Mouse (Mus musculus): ENCODE measurements at regions not wholly inside any gene's neighbourhood (a gene's known extent, or its start where the extent isn't known, plus 50 kb on each side); places are given as distances from the start of the nearest gene placed in this dataset.

DNA sequence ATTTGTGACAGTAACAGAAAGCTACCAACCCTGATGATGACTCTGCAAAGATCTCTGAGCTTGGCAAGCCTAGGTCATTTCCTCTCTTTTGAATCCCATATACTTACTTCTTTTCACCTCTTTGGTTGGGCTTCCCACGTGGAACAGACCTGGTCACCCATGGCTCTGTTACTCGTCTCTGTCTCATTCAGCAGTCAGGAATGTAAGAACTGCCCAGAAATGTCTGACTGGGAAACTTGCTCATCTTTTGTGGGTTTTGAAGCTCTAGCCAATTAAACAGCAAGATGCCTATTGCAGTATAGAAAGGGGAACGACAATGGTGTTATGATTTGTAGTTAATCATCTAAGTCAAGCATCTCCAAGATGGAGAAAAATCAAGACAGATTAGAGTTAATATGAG, 136.2 kb upstream of the Tgfbr2 start:
- Histone ChIP-seq H3K4me3 (ENCODE audit: low read depth, low read length) (no peak overlapping the region), H3K4me2 (ENCODE audit: low read depth, severe bottlenecking) (no peak overlapping the region), H3K9ac (ENCODE audit: low read length) (no peak overlapping the region), H3K4me1 (ENCODE audit: control insufficient read depth, insufficient read depth, low read length) (no peaks in the 10 kb centered on the region), H3K27me3 (ENCODE audit: control insufficient read depth, insufficient read depth, low read length) (no peaks in the 10 kb centered on the region), H3K9me3 (ENCODE audit: control insufficient read depth, low read length) (no peaks in the 10 kb centered on the region), H3K36me3 (ENCODE audit: control insufficient read depth, insufficient read depth, low read length) (no peaks in the 10 kb centered on the region), H3K27ac (replicated peaks; ENCODE audit: low read depth, low read length) (no peak overlapping the region)
- 72% methylated on average over 3 of the region's 3 CpGs for WGBS
- DNase-seq (ENCODE audit: low spot score) (no peak), ATAC-seq (ENCODE audit: insufficient number of reproducible peaks, low FRiP score, low TSS enrichment, low read depth) (no peak)

DNA sequence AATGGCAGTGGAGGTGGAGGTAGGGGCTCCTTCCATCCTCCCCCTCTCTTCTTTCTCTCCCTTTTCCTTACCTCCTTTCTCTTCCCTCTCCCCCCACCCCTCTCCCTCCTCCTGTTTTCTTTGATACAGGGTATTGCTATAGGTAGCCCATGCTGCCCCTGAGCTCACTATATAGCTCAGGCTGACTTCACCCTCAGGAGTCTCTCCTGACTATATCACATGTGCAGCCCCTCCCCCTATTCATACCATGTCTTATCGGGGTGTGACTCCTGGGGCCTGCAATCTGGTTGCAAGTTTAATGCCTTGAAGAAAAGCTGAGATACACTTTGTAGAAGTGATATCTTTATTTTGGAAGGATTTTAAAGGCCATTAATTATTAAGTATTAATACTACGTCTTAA, 126.4 kb upstream of the Tgfbr2 start:
- Histone ChIP-seq H3K4me1 (ENCODE audit: control insufficient read depth, insufficient read depth, low read length) (no peaks in the 10 kb centered on the region), H3K9me3 (ENCODE audit: control insufficient read depth, low read length) (no peaks in the 10 kb centered on the region), H3K4me3 (ENCODE audit: low read depth, low read length) (no peak overlapping the region), H3K4me2 (ENCODE audit: low read depth, severe bottlenecking) (no peak overlapping the region), H3K9ac (ENCODE audit: low read length) (no peak overlapping the region), H3K27ac (replicated peaks; ENCODE audit: low read depth, low read length) (no peak overlapping the region), H3K36me3 (ENCODE audit: control insufficient read depth, insufficient read depth, low read length) (no peaks in the 10 kb centered on the region), H3K27me3 (ENCODE audit: control insufficient read depth, insufficient read depth, low read length) (no peaks in the 10 kb centered on the region)
- ATAC-seq (ENCODE audit: insufficient number of reproducible peaks, low FRiP score, low TSS enrichment, low read depth) (no peak), DNase-seq (ENCODE audit: low spot score) (no peak)
- WGBS = 90% methylated on average over 2 of the region's 2 CpGs

DNA sequence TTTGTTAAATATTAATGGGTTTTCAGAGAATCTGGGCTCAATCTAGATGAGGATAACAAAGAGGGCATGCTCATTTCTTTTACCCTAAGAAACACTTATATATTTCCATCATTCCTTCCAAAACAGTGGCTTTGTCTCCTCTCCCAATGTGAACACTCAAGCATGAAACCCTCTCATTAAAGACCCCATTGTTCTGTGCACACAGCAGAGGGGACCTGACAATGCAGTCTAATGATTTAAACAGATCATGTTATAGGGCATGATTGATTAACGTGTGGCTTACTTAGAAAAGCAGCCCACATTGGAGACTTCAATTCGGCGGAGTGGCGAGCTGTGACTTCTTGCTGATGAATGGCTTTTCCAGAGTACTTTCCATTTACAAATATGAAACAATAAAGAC, 123.6 kb upstream of the Tgfbr2 start:
- no peak for ATAC-seq (ENCODE audit: insufficient number of reproducible peaks, low FRiP score, low TSS enrichment, low read depth)
- Histone ChIP-seq H3K9ac (ENCODE audit: low read length) (no peak overlapping the region), H3K4me1 (ENCODE audit: control insufficient read depth, insufficient read depth, low read length) (no peaks in the 10 kb centered on the region), H3K27ac (replicated peaks; ENCODE audit: low read depth, low read length) (no peak overlapping the region), H3K36me3 (ENCODE audit: control insufficient read depth, insufficient read depth, low read length) (no peaks in the 10 kb centered on the region), H3K4me3 (ENCODE audit: low read depth, low read length) (no peak overlapping the region), H3K4me2 (ENCODE audit: low read depth, severe bottlenecking) (no peak overlapping the region), H3K9me3 (ENCODE audit: control insufficient read depth, low read length) (no peaks in the 10 kb centered on the region), H3K27me3 (ENCODE audit: control insufficient read depth, insufficient read depth, low read length) (no peaks in the 10 kb centered on the region)
- 89% methylated on average over 4 of the region's 4 CpGs for WGBS
- no peak for DNase-seq (ENCODE audit: low spot score)

GRCm38 (mm10) chr9:116296349-116296748, 121.2 kb upstream of the Tgfbr2 start:
- Histone ChIP-seq H3K27me3 (ENCODE audit: control insufficient read depth, insufficient read depth, low read length) (no peaks in the 10 kb centered on the region), H3K9ac (ENCODE audit: low read length) (no peak overlapping the region), H3K4me2 (ENCODE audit: low read depth, severe bottlenecking) (no peak overlapping the region), H3K4me3 (ENCODE audit: low read depth, low read length) (no peak overlapping the region), H3K9me3 (ENCODE audit: control insufficient read depth, low read length) (no peaks in the 10 kb centered on the region), H3K27ac (replicated peaks; ENCODE audit: low read depth, low read length) (no peak overlapping the region), H3K4me1 (ENCODE audit: control insufficient read depth, insufficient read depth, low read length) (no peaks in the 10 kb centered on the region), H3K36me3 (ENCODE audit: control insufficient read depth, insufficient read depth, low read length) (no peaks in the 10 kb centered on the region)
- ATAC-seq (ENCODE audit: insufficient number of reproducible peaks, low FRiP score, low TSS enrichment, low read depth) (no peak), DNase-seq (ENCODE audit: low spot score) (no peak)
- 91% methylated on average over 7 of the region's 7 CpGs for WGBS

DNA sequence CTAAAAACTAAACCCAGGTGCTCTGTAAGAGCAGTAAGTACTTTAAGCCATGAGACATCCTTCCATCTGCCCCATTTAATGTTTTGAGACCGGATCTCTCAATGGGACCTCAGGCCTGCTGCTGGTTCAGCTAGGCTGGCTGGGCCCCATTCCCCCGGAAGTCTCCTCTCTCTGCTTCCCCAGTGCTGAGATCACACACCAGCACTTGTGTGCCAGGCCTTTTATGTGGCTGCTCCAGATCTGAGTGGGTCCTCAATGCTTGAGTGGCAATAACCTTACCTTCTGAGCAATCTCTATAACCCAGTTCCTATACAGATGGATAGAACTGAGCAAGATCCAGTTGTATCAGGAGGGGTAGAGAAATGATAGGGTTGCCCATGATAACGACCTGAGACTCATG, 118.9 kb upstream of the Tgfbr2 start:
- Histone ChIP-seq H3K27me3 (ENCODE audit: control insufficient read depth, insufficient read depth, low read length) (no peaks in the 10 kb centered on the region), H3K9ac (ENCODE audit: low read length) (no peak overlapping the region), H3K4me3 (ENCODE audit: low read depth, low read length) (no peak overlapping the region), H3K27ac (replicated peaks; ENCODE audit: low read depth, low read length) (no peak overlapping the region), H3K4me2 (ENCODE audit: low read depth, severe bottlenecking) (no peak overlapping the region), H3K4me1 (ENCODE audit: control insufficient read depth, insufficient read depth, low read length) (no peaks in the 10 kb centered on the region), H3K36me3 (ENCODE audit: control insufficient read depth, insufficient read depth, low read length) (no peaks in the 10 kb centered on the region), H3K9me3 (ENCODE audit: control insufficient read depth, low read length) (no peaks in the 10 kb centered on the region)
- DNase-seq (ENCODE audit: low spot score) = no peak
- 75% methylated on average over 3 of the region's 3 CpGs for WGBS
- ATAC-seq (ENCODE audit: insufficient number of reproducible peaks, low FRiP score, low TSS enrichment, low read depth) = no peak

- Histone ChIP-seq H3K4me1 (ENCODE audit: control insufficient read depth, insufficient read depth, low read length) (no peaks in the 10 kb centered on the region), H3K27me3 (ENCODE audit: control insufficient read depth, insufficient read depth, low read length) (no peaks in the 10 kb centered on the region), H3K9ac (ENCODE audit: low read length) (no peak overlapping the region), H3K4me3 (ENCODE audit: low read depth, low read length) (no peak overlapping the region), H3K27ac (replicated peaks; ENCODE audit: low read depth, low read length) (no peak overlapping the region), H3K4me2 (ENCODE audit: low read depth, severe bottlenecking) (no peak overlapping the region), H3K9me3 (ENCODE audit: control insufficient read depth, low read length) (no peaks in the 10 kb centered on the region), H3K36me3 (ENCODE audit: control insufficient read depth, insufficient read depth, low read length) (no peaks in the 10 kb centered on the region)
- DNase-seq (ENCODE audit: low spot score) = no peak
- ATAC-seq (ENCODE audit: insufficient number of reproducible peaks, low FRiP score, low TSS enrichment, low read depth) = no peak
- WGBS = 78% methylated on average over 6 of the region's 6 CpGs
These were observed 118.0 kb upstream of the Tgfbr2 start for GRCm38 (mm10) chr9:116293110-116293509.

DNA sequence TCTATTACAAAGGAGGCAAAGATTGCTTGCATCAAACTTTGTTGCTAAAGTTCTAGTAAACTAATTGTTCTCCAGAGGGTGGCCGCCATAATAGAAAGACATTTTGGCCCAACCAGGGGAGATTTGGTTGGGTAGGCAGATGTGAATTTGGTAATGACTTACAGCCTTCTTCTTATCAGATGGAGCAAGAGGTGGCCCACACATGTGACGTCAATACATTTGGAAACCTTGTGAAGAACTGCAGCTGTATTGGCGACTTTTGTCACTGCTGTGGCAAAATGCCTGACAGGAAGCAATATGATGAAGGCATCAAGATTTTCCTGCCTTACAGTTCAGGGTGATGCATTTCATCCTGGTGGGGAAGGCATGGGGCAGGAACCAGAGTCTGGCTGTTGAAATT, 116.5 kb upstream of the Tgfbr2 start:
- WGBS = 84% methylated on average over 3 of the region's 3 CpGs
- no peak overlapping the region for H3K9ac ChIP-seq (ENCODE audit: low read length)

DNA sequence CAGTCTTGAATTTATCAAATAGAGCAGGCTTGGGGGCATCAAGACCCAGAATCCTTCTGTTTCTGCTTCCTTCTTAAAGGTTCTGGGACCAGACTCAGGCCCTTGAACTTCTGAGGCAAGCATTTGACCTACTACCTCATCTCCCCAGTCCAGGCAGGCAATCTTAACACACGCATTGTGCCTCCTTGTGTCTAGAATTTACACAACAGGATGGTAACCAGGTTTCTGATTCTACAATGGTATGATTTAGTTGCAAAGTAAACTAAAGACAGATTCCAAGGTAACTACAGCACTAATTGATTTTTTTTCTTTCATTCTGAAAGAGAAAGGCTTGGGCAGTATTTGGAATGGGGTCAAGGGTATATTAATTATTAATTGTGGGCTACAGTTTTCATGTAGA, 115.7 kb upstream of the Tgfbr2 start:
- no peak overlapping the region for H3K27ac ChIP-seq (replicated peaks; ENCODE audit: low read depth, low read length)

More for the DNA sequence above, 116.5 kb upstream of the Tgfbr2 start:
- no peak for DNase-seq (ENCODE audit: low spot score)
- H3K4me2 ChIP-seq (ENCODE audit: low read depth, severe bottlenecking) = no peak overlapping the region
- no peaks in the 10 kb centered on the region for H3K36me3 ChIP-seq (ENCODE audit: control insufficient read depth, insufficient read depth, low read length)
- H3K4me3 ChIP-seq (ENCODE audit: low read depth, low read length) = no peak overlapping the region
- H3K27me3 ChIP-seq (ENCODE audit: control insufficient read depth, insufficient read depth, low read length) = no peaks in the 10 kb centered on the region
- H3K4me1 ChIP-seq (ENCODE audit: control insufficient read depth, insufficient read depth, low read length) = no peaks in the 10 kb centered on the region
- no peaks in the 10 kb centered on the region for H3K9me3 ChIP-seq (ENCODE audit: control insufficient read depth, low read length)
- ATAC-seq (ENCODE audit: insufficient number of reproducible peaks, low FRiP score, low TSS enrichment, low read depth) = no peak
- no peak overlapping the region for H3K27ac ChIP-seq (replicated peaks; ENCODE audit: low read depth, low read length)

GRCm38 (mm10) chr9:116285691-116286431, 110.7 kb upstream of the Tgfbr2 start:
- WGBS = 75% methylated on average over 11 of the region's 11 CpGs
- Histone ChIP-seq H3K36me3 (ENCODE audit: control insufficient read depth, insufficient read depth, low read length) (no peaks in the 10 kb centered on the region), H3K27me3 (ENCODE audit: control insufficient read depth, insufficient read depth, low read length) (no peaks in the 10 kb centered on the region), H3K27ac (replicated peaks; ENCODE audit: low read depth, low read length) (no peak overlapping the region), H3K9me3 (ENCODE audit: control insufficient read depth, low read length) (no peaks in the 10 kb centered on the region), H3K4me3 (ENCODE audit: low read depth, low read length) (no peak overlapping the region), H3K4me1 (ENCODE audit: control insufficient read depth, insufficient read depth, low read length) (no peaks in the 10 kb centered on the region), H3K9ac (ENCODE audit: low read length) (no peak overlapping the region), H3K4me2 (ENCODE audit: low read depth, severe bottlenecking) (no peak overlapping the region)
- DNase-seq (ENCODE audit: low spot score) (no peak), ATAC-seq (ENCODE audit: insufficient number of reproducible peaks, low FRiP score, low TSS enrichment, low read depth) (no peak)

More for the DNA sequence above, 115.7 kb upstream of the Tgfbr2 start:
- Histone ChIP-seq H3K4me2 (ENCODE audit: low read depth, severe bottlenecking) (no peak overlapping the region), H3K27me3 (ENCODE audit: control insufficient read depth, insufficient read depth, low read length) (no peaks in the 10 kb centered on the region), H3K9me3 (ENCODE audit: control insufficient read depth, low read length) (no peaks in the 10 kb centered on the region), H3K36me3 (ENCODE audit: control insufficient read depth, insufficient read depth, low read length) (no peaks in the 10 kb centered on the region), H3K9ac (ENCODE audit: low read length) (no peak overlapping the region), H3K4me1 (ENCODE audit: control insufficient read depth, insufficient read depth, low read length) (no peaks in the 10 kb centered on the region), H3K4me3 (ENCODE audit: low read depth, low read length) (no peak overlapping the region)
- ATAC-seq (ENCODE audit: insufficient number of reproducible peaks, low FRiP score, low TSS enrichment, low read depth) = no peak
- no peak for DNase-seq (ENCODE audit: low spot score)
- WGBS = 85% methylated on average over 1 of the region's 1 CpGs

Data from limb, embryonic 11.5 days (tissue).